Mouse (Mus musculus): ENCODE results near the gene Utp20.
"Not testable (repeated sequence)": the region's sequence is repeated elsewhere in the genome, so short reads cannot be mapped to it uniquely, and the experiment has no call there.

The Utp20 gene

DNA sequence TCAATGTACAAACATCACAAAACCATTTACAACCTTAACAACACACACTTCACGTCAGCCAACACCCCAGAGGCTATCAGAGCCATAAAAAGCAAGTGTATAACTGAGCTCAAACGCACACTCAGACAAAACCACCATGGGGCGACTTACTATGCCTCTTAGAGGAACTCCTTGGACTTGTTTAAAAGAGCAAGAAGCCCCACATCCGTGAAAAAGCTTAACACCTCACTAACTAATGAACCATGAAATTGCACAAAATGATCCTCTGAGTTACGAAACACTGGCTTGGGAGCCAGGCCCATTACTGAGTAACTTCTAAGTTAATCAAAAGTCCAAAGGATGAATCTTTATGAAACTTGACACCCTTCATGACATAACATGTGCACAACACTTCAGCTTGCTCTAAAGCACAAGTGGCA is 42.1 kb downstream of the Utp20 start:
- no peak for DNase-seq (ENCODE audit: low spot score in 2 of 2)

DNA sequence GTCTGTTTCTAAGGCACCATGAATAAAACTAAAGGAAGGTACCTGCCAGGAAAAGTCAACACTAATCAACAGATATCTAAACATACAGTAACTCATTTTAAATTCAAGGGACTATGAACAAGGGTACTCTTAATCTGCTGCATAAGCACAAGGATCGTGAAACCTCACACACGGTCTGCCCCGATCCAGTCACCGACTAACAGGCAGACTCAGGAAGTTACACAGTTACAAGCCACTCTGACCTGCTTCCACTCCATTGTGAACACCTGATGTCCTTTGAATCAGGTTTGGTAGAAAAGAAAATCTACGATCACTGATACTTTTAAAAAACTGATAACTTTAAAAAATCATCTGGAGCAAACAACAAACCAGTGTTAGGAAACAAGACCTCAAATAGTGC is 42.7 kb downstream of the Utp20 start:
- DNase-seq (ENCODE audit: low spot score in 2 of 2), result no peak

- DNase-seq (ENCODE audit: low spot score in 2 of 2), result not testable (repeated sequence)
These were observed 43.5 kb downstream of the Utp20 start for GRCm38 (mm10) chr10:88783135-88783534.

- DNase-seq (ENCODE audit: low spot score in 2 of 2), result no peak
These were observed 45.9 kb downstream of the Utp20 start for GRCm38 (mm10) chr10:88780716-88781115.

DNA sequence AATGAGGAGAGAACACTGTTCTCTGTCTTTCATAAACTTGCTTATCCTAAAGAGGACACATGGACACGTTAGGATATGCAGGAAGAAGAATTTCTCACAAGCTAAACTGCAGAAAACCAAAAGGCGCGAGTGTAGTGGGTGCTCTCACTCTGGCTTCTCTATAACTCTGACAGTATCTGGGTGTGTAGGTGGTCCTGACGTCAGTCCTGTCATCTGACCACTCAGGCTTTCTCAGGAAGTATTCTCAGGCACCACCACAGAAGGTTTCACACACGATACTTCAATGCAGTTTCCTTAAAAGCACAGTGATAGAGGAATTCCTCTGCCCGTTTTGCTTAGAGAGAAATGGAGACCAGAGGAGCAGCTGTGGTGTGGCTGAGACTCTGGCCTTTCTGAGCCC is 50.4 kb downstream of the Utp20 start:
- DNase-seq (ENCODE audit: low spot score in 2 of 2), result no peak

GRCm38 (mm10) chr10:88772965-88773364 is 53.6 kb downstream of the Utp20 start:
- DNase-seq (ENCODE audit: low spot score in 2 of 2), result not testable (repeated sequence)

DNA sequence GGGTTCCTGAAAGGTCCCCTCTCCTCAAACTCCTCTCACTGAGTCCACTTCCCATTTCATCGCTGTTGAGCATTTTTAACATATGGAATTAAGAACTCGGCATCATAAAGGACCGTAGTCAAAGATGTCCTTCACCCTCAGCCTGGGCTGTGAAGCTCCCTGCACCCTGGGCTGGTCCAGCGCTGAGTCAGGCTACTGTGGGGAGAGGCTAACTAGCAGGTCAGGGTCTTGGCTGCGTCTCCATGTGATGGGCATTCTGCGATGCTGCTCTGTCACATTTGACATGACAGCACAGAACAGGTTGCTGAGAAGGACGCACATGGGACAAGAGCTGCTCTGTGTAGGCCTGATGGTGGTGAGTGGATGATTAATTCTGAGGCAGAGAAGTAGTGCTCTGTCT is 56.9 kb downstream of the Utp20 start:
- DNase-seq (ENCODE audit: low spot score in 2 of 2), result no peak

DNA sequence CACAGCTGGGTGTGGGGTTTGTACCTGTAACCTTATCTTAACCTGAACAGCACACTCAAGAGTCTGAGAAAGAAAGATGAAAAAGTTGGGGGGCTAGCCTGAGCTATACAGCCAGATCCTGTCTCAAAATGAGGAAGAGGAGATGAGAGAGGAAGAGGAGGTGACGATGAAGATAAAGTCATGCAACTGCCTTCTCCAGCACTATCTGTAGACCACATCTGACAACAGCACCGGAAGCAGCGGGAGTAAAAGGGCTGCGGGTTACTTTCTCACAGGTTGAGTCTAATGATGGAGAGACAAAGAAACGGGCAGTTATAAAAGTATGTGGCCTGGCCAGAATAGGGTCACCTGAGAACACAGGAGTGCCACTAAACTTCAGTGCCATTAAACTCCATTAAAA is 57.6 kb downstream of the Utp20 start:
- DNase-seq (ENCODE audit: low spot score in 2 of 2), result no peak

DNA sequence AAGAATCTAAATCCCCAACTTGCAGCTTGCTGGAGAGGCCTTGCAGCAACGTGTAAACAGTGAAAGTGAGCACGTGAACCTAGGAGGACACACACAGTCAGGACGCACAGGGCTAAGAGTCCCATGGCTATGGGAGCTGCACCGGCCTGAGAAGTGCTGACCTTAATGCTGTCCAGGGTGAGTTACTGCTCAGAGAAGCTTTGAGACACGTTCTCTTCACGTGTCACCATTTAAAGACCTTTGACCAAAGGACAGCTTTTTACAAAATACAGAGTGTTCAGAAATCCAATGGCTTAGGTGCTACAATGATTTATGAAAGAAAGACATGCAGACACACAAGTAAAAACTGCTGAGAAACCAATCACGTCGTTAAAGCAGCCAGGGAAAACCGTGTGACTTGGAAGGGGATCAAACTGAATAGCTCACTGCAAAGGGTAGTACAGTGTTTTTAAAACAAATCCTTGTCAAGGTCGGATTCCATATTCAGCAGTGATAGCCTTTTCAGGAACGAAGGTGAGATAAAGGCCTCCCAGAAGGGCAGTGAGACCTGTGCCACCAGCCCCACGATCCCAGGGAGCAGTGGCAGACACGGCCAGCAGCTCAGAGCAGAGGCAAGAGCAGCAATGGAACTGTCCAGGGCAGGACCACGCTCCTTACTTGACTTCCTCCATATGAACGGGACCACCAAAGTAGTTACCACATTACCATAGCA is 61.0 kb downstream of the Utp20 start:
- no peak for DNase-seq (ENCODE audit: low spot score in 2 of 2)

- DNase-seq (ENCODE audit: low spot score in 2 of 2), result no peak
These were observed 64.9 kb downstream of the Utp20 start for GRCm38 (mm10) chr10:88761524-88762212.

GRCm38 (mm10) chr10:88741426-88741825 is 85.2 kb downstream of the Utp20 start:
- no peak for DNase-seq (ENCODE audit: low spot score in 2 of 2)

DNA sequence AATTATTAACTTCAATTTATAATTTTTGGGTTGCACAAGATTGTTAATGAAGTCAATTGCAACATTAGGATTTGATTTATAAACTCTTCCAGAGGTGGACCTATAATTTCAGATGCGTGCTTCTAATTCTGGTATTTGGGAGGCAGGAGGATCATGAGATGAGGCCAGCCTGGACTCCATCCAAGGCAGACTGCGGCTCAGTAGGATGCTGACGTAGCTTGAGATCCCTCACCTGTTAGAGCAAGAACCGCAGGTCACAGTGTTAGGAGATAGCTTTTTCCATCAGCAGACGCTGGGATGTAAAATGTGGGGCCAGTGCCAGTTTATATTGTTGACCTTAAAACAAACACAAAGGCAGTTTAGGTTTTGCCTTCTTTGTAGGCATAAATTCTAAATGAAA is 85.8 kb downstream of the Utp20 start:
- no peak for DNase-seq (ENCODE audit: low spot score in 2 of 2)

GRCm38 (mm10) chr10:88739818-88740217 is 86.8 kb downstream of the Utp20 start:
- no peak for DNase-seq (ENCODE audit: low spot score in 2 of 2)

DNA sequence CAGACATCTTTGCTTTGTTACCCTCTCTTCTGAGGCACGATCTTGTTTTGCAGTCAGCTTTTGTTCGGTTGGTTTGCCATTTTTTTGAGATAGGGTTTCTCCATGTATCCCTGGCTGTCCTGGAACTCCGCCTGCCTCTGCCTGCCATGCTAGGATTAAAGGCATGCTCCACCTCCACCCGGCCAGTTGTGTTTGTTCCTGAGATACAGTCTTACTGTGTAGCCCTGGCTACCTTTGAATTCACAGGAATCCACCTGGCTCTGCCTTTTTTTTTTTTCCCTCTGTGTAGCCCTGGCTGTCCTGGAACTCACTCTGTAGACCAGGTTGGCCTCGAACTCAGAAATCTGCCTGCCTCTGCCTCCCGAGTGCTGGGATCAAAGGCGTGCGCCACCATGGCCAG is 87.5 kb downstream of the Utp20 start:
- not testable (repeated sequence) for DNase-seq (ENCODE audit: low spot score in 2 of 2)

DNA sequence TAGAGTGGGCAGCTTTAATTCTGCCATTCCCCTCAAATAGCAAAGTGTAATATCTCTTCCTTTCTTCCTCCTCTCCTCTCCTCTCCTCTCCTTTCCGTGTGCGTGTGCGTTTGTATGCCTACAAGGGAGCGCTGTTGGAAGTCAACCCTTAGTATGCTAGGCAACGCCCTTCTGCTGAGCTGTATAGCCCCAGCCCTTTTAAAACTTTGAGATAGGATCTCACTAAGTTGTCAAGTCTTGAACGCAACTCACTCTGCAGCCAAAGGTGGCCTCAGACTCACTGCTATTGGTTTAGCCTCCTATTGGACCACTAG is 94.3 kb downstream of the Utp20 start:
- DNase-seq (ENCODE audit: low spot score in 2 of 2), result no peak

- no peak for DNase-seq (ENCODE audit: low spot score in 2 of 2)
These were observed 94.9 kb downstream of the Utp20 start for GRCm38 (mm10) chr10:88731496-88732308.

DNA sequence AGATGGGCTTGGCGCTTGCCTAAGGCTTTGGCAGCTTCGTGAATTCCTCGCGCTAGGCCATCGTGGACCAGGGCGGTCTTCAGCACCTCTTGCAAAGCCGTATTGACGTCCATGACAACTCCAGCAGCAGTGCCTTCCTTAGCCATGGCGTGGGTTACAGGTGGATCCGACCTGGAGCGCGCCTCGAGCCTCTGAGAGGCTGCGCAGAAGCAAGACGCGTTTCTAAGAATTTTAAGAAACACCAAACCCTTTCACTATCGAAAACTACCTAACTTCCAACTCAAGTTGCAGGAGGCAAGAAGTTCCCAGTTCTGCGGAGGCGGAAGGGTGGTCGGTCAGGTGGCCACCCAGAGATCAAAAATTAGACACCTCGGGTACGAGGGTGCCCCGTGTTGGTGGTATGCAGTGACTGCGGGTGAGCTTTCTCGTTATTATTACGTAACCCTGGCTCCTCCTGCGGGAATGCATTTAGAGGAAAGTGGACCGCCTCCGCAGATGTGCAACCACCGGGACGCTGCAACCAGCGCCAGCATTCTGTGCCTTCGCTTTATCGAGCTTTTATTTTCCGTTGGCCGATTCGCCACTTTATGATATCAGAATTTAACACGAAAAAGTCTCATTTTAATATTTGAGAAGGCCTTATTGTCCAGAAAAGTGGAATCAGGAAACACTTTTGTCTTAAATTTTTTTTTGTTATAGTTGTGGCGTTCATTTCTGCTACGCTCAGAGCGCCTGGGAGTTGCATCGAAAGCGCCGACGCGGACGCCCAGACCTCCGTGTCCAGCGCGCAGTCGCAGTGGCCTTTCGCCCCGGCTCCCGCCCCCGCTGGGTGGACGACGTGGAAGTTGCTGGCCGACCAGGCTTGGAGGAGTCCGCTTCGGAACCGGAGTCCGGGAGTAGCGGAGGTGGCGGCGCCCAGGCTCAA is 95.8 kb downstream of the Utp20 start, which contains the start of gene Arl1:
Arl1 (plus strand) TSS at position 288 of the 925 bp plus-strand sequence.
- peak; percentile 85 to 88 for DNase-seq (ENCODE audit: low spot score in 2 of 2)

DNA sequence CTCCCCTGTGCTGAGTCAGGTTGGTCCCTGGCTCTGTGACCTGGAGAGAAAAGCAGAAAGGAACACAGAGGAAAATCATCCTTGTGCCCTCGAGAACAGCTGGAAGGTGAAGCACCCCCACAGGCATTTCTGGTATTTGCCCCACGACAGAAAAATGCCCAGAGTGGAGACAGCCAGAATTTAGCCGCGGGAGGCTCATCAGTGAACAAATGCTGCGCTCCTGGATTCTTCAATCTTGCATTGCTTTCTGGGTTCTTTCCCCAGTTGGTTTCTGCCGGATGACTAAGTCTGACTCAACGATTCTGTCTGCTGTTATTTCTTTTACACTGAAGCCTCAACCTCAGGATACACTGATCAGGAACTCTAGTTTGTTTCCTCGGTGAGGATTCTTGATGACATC is 98.4 kb downstream of the Utp20 start:
- DNase-seq (ENCODE audit: low spot score in 2 of 2), result no peak

DNA sequence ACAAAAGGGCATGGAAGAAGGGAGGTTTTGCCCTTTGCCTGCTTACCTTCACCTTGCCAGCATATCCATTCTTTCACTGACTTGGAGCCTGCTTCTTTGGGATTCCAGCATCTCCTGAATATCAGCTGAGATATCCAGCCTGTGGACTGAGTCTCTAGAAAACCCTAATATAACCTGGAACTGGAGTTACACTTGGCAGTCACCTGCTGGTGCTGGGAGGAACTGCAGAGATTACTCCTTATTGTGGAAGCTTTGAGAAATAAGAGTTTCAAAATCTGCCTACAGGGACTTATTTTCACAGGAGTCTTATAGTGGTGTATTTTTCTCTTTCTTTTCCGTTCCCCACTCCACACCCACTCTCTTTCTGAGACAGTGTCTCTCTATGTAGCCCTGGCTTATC is 99.5 kb downstream of the Utp20 start:
- DNase-seq (ENCODE audit: low spot score in 2 of 2), result peak; percentile 14 to 27

- peak; percentile 4 to 27 for DNase-seq (ENCODE audit: low spot score in 2 of 2)
These were observed 101.3 kb downstream of the Utp20 start for GRCm38 (mm10) chr10:88725343-88725742.

DNA sequence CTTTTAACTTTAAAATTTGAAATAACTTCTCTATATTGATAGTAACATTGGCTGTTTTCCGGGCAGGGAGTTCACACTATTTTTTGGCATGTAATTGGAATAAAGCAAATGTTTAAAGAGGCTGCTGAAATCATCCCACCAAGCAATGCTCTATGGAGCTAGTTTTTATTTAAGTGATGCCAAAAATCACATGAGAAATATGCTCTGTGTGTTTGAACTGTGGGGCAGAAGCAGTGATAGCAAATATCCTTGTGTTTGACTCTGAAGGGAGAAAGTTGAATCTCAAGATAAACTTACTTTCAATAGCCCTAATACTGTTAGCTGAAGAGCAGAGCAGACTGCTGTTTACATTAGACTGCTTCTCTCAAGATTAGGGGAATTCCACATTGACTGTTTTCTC is 107.0 kb downstream of the Utp20 start:
- DNase-seq (ENCODE audit: low spot score in 2 of 2), result no peak

DNA sequence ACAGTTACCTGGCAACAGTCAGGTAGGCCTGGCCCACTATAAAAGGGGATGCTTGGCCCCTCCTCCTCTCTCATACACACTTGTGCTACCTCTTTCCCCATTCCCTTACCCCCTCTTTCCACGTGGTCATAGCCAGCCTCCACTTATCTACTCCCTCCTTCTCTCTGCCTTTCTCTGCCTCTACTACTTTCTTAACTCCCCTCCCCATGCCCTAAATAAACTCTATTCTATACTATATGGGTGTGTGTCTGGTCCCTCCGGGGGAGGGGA is 108.9 kb downstream of the Utp20 start:
- DNase-seq (ENCODE audit: low spot score in 2 of 2), result no peak

Measured in natural killer cell, adult 2 months (primary cell).